Mouse (Mus musculus) mouse embryonic stem cell (cell line): ENCODE measurements around the gene Actbl2.

Experiments
- in situ Hi-C, 2 experiments: fragments of 300-500 bp; cut with MboI; formaldehyde crosslinking; loops; 1 replicate in 1 of 2; 3 replicates in 1 of 2; pipeline ENCODE4 v1.14.3; 2019 to 2020; ENCODE audit warnings: low sequenced_read_pairs in 2 of 2, low pct_unique_long_range_greater_than_20kb in 1 of 2, mixed read lengths in 1 of 2; ENCODE audit not compliant: unreplicated experiment in 1 of 2

Gene Actbl2

DNA sequence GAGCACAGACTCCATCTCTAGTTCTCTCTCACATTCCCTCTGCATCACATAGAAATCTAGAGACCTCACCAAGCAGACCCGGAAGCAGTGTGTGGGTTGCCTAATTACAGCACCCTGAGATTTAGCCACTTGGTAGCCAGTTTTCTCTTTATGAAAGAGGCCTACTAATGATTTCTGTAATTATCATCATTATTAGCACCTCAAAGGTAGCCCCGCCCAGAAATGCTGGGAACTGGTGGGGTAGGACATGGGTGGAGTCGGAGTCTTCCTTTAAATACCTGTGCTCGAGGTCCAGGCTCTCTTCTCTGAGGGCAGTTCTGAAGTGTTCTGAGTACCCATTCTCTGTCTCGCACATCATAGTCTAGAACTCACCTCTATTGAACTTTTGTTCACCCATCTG is at the start of gene Actbl2:
Actbl2 (plus strand) TSS at position 301 of the 400 bp plus-strand sequence.
- in situ Hi-C loops: no loop called here

DNA sequence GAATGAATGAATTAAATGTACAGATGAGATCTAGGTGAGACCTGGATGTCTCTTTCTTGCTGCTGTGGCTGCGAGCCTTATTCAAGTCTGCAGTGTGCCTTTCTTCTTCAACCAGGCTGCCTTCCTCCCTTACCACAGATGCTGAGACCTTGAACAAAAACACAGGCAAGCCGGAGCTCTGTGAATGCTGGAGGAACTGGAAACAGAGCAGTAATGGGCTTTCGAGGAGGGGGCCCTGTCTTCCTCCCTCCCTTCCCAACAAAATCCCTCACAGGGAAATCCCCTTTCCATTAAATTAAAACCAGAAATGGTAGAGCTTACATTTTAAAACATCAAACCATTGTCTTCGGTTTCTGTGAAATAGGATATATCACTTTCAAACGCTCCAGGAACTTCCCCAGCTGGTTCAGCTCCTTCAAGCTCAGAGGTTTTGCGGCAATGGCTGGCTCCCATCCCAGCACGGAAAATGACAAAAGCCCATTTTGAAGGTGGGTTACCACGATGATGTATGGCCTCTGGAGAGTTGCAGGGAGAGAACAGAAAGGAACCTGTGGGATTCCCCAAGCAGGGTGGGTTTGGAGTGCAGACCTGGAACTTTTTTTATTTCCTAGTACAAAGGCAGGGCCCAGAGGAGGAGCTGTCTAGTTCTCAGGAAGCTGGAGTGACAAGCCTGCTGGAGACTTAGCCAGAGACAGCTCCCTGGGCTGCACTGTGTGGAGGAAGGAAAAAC is 44.0 kb upstream of the Actbl2 start:
- in situ Hi-C loops: no loop called here

DNA sequence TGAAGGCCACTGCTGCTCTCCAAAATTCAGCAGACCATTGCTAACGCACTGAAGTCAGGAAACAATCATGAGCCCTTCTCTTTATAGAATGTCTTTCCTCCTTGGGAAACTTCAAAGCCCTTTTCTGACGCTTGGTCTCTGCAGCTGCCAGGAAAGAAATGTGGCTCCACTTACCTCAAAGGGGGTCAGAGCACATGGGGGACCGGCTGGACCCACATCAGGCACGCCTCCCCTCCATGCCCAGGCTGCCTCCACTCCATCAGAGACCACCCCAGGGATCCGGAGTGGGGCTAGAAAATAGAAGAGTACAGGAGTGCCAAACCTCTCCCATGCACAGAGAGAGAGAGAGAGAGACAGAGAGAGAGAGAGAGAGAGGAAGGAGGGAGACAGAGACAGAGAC is 26.0 kb upstream of the Actbl2 start:
- in situ Hi-C loops: no loop called here

DNA sequence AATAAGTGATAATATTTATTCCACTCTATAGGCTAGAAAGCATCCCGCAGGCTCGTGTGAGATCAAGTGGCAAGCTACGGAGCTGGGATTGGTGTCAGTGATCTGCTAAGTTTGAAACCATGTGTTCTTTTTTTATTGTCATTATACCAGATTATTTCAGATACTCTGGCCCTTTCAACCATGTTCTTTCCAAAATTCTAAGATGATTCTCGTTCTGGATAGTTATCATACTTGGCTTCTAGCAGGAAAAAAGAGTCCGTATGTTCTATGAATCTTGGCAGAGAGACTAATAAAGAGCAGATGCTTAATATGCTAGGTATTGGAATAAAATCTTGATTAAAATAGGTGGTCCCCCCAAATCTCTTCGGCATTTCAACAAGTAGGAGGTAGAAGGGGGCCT is 25.3 kb upstream of the Actbl2 start:
- in situ Hi-C loops: no loop called here

DNA sequence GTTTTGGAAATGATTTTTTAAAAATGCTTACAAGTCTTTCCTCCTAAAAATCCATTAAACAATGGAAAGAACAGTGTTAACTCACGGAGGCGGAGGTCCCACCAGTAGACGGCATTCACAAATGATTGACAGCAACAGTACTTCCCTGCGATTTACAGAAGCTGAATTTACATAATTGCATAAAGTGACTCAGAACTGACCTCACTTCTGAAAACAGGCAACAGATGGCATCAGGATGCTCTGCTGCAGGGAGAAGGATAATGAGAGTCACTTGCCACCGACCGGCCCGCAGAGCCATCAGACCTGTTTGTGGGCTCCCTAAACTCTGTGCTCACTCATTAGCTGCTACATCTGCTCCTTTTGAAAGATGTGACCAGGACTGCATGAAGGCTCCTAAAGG is 22.4 kb upstream of the Actbl2 start:
- in situ Hi-C loops: loop anchor here (10.0 kb wide), 2 partner anchors 258 to 838 kb away; partner anchors contain the start of gene Plk2 (in 2 of the 2)

DNA sequence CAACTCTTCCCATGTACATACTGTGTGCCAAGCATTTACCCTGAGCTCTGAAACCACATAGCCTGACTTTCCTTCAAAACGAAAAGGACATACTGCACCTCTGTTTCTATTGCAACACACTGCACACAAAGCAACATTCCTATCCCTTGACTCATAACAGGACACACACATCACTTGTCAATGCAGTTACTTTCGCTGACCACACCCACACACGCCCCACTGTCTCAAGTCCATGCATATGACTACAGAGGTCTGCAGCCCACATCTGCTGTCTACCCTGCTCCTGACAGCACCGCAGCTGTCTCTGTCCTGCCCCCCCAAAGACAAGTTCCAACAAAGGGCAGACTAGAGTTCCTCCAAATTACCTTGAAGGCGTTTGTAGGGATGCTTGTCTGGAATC is 21.5 kb upstream of the Actbl2 start:
- in situ Hi-C loops: loop anchor here (10.0 kb wide), 2 partner anchors 259 to 839 kb away; partner anchors contain the start of gene Plk2 (in 2 of the 2)

DNA sequence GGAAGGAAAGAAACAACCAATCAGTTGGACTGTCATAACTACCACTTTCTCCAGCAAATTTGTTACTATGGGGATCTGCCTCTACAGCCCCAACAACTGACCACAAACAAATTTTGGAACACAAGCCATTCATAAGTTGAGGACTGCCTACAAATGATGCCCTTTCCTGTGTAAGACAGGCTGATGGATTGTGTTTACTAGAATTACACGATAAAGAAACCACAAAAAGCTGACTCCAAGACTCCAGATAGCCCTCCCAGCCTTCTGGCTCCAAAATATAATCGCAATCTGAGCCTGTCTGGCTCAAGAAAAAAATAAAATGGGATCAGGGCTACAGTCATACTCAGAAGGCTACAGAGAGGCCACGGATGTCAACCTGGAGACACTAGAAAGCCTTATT is 20.2 kb upstream of the Actbl2 start:
- in situ Hi-C loops: loop anchor here (10.0 kb wide), 2 partner anchors 260 to 840 kb away; partner anchors contain the start of gene Plk2 (in 2 of the 2)

DNA sequence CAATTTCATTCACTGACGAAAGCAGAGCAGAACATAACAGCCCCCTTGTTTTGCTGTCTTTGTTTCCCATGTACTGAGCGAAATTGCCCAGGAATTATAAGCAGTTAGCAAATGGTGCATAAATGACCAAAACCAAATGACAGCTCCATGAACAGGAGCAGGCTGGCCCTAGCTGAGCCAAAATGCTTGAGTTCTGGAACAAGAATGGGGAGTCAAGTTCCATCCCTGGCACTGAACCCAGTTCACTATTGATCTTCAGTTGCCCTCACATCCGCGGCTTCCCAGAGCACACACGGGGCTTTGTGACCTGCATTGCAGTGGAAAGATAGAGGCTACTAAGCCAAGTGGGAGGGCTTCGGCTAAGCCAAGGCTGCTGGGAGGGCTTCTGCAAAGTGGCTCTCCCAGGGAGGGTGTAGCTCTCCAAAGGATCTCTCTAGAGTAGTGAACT is 19.1 kb upstream of the Actbl2 start:
- in situ Hi-C loops: loop anchor here (10.0 kb wide), 2 partner anchors 261 to 841 kb away; partner anchors contain the start of gene Plk2 (in 2 of the 2)

DNA sequence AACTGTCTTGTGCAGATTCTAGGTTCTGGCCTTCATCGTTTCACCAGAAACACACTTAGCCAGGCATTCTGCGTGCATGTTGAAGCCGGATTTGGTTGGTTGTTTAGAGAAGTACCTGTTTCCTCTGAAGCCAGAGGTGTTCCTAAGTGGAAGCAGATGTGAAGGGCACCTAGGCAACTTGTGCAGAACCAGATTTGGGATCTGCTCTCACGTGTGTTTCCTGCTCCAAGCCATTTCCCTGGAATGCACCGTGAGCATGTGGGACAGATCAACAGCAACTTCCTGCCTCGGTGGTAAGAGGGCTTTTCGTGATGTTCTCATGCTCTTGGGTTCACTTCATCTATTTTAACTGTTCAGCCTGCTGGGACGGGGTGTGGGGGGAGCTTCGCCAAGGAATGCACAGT is 18.4 kb upstream of the Actbl2 start:
- in situ Hi-C loops: loop anchor here (10.0 kb wide), 2 partner anchors 262 to 842 kb away; partner anchors contain the start of gene Plk2 (in 2 of the 2)

DNA sequence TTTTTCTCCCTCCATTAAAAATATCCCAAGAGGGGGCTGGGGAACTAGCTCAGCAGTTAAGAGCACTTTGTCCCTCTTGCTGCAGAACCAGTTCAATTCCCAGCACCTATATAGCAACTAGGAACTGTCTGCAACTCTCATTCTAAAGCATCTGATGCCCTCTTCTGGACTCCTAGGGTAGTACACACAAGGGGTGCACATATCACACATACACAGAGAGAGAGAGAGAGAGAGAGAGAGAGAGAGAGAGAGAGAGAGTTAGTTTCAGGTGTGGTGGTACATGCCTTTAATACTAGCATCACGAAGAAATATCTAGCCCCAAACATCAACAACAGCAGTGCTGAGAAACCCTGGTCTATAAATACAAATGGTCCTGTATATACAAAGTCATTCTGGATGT is 17.5 kb upstream of the Actbl2 start:
- in situ Hi-C loops: loop anchor here (10.0 kb wide), 2 partner anchors 262 to 842 kb away; partner anchors contain the start of gene Plk2 (in 2 of the 2)

DNA sequence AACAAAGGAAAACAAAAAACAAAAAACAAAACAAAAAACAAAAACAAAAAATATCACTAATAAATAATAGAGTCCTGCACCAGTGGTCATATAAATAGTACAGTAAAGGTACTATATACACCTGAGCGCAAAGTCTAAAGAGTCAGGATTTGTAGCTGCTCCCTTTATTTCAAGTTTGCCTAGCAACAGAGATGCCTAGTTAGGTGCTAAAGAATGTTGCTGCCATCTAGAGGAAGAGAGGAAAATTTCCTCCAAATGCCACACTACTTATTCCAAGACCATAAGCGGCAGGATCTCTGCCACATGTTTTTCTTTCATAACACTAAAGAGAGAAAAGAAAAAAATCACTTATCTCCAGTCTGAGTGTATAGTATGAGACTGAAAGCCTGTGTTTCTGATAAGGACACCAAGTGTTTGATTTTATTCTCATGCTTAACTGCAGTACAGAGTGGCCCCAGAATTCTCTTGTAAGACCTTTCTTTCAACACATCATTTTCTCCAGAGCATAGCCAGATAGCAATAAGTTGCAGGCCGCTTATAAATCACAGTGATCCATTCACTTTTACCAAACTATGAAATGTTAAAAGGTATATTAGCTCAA is 16.8 kb upstream of the Actbl2 start:
- in situ Hi-C loops: loop anchor here (10.0 kb wide), 2 partner anchors 263 to 843 kb away; partner anchors contain the start of gene Plk2 (in 2 of the 2)

DNA sequence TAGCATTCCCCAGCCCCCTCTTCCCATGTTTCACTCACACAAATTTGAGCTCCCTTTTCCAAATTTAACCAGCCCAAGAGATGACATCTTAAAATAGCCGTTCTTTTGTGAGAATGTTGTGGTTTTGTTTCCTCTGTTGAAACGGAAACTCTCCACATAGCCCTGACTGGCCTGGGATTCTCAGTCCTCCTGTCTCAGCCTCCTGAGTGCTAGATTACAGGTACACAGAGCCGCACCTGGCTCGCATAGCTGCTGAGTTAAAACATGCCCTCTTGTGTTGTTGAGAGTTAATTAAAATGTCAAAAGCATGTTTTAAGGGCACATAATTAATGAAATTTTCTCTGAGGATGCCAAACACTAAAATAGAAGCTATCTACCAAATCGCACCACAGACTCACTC is 3.7 kb upstream of the Actbl2 start:
- in situ Hi-C loops: no loop called here

DNA sequence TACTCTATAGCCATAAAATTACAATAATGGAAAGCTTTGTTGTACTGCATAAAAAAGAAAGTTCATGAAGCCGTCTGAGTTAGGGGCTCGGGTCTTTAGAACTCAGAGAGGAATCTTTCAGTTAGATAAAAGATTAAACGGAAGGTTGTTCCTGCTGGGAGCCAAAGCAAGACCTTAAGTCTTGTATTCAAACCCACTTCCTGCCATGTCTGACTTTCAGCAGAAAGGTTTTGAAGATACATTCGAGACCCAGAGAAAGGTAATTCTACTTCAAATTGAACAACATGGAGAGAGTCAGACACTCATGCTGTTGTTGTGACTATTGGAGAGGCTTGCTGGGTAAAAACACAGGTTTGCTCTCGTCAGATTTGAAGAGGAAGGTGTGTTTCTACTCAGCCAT is 3.0 kb upstream of the Actbl2 start:
- in situ Hi-C loops: no loop called here

DNA sequence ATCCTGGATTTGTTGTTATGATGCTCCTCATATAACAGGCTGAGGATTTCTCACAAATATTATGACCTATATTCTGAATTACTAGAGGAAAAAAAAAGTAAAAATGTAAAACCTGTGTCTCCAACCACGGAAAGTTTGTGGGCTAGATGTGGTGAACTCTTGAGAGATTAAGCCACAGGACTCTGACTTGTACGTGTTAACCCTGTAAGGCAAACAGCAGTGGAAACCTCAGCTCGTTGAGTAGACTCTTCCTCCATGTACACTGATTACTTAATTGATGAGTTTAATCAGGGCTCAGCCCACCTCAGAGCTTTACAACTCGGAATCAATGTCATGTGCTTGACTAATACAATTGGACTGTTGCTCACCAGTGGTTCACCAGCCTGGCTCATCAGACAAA is 3.2 kb downstream of the Actbl2 start:
- in situ Hi-C loops: no loop called here

DNA sequence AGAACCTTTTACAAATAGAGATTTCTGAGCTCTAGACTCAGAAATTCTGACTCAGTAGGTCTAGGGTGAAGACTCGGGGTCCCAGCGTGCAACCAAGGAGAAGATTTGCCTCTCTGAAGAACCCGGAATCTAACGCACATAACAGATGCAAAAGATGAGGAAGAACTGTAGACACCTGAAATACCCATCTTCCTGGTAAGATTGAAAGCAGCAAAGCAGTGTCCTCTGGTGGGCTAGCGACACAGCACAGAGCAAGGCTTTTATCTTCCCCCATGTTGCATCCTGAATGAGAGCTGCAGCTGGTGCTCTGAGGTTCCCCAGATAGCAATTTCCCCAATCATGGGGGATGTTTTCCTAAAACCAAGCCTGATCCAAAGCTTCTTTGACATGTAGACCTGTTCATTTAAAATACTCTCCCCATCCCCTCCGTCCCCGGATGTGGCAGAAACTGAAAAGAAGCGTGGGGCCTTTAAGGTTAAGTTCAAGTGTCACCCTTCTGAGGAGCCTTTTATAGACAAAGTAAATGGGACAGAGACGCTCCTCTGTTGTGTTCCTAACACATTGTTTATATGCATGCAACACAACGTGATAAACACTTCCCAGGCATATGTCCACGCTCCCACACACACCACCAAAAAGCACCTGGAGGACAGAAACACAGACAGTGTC is 3.7 kb downstream of the Actbl2 start:
- in situ Hi-C loops: no loop called here

DNA sequence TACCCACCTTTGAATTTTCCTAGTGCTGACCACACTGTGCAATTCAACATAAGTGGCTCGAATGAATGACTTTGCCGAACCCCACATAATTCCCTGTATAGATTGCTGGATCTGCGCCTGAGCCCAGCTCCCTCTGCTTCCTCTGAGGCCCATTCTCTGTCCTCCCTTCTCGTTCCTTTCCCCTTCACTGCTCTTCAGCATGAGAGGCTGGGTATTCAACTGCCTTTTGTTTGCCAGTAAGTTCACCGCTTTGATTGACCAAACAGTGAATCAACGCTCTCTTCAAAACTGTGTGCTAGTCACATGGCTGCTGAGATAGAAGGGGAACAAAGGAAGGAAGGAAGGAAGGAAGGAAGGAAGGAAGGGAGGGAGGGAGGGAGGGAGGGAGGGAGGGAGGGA is 4.3 kb downstream of the Actbl2 start:
- in situ Hi-C loops: no loop called here

DNA sequence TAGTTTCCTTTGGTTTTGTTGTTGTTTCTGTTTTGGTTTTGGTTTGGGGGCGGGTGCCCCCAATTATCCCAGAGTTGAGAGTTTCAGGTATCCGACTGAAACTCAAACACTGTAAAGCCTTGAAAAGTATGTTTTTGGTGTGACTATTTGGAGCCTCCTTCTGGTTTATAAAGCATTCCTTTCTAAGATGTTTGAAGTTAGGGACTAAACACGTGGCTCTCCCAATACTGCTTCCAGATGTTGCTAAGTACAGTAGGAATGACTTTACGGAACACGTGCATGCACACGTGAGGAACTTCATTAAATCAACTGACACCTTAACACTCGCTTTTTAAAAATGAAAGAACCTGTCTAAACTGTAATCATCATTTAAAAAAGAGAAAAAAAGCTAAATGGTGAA is 4.9 kb downstream of the Actbl2 start:
- in situ Hi-C loops: no loop called here

DNA sequence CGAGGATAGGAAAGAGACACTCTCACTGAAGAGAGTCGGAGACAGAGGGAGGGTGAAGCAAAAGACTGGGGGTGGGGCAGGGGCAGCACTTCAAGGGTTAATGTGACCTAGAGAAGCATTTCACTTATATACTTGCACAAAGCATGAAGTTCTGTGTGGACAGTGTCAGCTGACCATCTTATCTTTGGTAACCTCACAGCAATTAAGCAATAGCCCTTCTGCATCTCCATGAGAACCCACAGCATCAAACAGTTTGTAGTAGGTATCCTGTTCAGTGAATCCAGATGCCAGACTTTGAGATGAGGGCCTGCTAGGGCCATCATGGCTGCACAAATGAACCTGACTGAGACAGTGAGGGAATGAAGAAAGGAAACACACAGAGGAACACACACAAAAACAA is 8.4 kb downstream of the Actbl2 start:
- in situ Hi-C loops: no loop called here

DNA sequence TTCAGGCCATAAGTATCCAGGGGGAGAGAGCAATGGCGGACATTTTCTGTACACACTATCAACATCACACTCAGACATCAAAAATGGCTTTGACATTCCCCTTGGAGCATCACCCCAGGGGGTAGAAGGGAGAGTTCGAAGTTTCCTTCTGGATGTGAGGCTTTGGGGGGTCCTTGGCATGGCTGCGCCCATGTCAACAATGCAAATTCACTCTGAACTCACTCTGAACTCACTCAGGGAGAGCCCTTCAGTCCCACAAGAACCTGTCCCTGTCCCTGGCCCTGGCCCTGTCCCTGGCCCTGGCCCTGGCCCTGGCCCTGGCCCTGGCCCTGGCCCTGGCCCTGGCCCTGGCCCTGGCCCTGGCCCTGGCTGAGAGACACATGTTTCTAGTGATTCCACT is 8.9 kb downstream of the Actbl2 start:
- in situ Hi-C loops: no loop called here
